Mouse (Mus musculus) left cerebral cortex, postnatal 10 days (tissue): ENCODE measurements around the gene Olfr106-ps. TPM values are rescaled to one million over a fixed set of nuclear protein-coding genes. Genes with fewer than 3 reads are reported as not detected.

Experiments
- DNase-seq, 2 experiments: peaks; one replicate each; pipeline ENCODE4 v3.0.0; 2021 to 2022; ENCODE audit warnings: low spot score in 2 of 2, mixed read lengths in 1 of 2; ENCODE audit errors: extremely low spot score in 1 of 2
- intact Hi-C: fragments of 180-260 bp; cut with DNase I; formaldehyde crosslinking; loops from one replicate; pipeline ENCODE4 v1.15.1; 2025
- total RNA-seq, 2 experiments: library from RNA; stranded (reverse); gene quantifications; 2 replicates each; pipeline ENCODE4 v1.2.3; 2021

The Olfr106-ps gene
- not detected for total RNA-seq

GRCm38 (mm10) chr17:37390093-37390492 is at the start of gene Olfr106-ps:
TSS of gene Olfr106-ps (plus strand) at chr17:37390393.
- intact Hi-C loops = no loop called here
- DNase-seq = no peak

- DNase-seq = no peak
- intact Hi-C loops = no loop called here
These were observed 30.9 kb upstream of the Olfr106-ps start, which contains the start of gene Olfr104-ps for GRCm38 (mm10) chr17:37359282-37359681. TSS of gene Olfr104-ps (plus strand) at chr17:37359582.

GRCm38 (mm10) chr17:37378733-37379132 is 11.5 kb upstream of the Olfr106-ps start, which contains the start of gene Olfr105-ps:
TSS of gene Olfr105-ps (plus strand) at chr17:37379033.
- DNase-seq = no peak
- intact Hi-C loops = no loop called here

GRCm38 (mm10) chr17:37398926-37399325 is 8.7 kb downstream of the Olfr106-ps start, which contains the start of gene Olfr107:
TSS of gene Olfr107 (plus strand) at chr17:37399226.
- intact Hi-C loops = no loop called here
- no peak for DNase-seq

GRCm38 (mm10) chr17:37413380-37413779 is 23.2 kb downstream of the Olfr106-ps start:
- intact Hi-C loops = no loop called here
- DNase-seq = no peak

GRCm38 (mm10) chr17:37445180-37445579 is 55.0 kb downstream of the Olfr106-ps start, which contains the start of gene Olfr108:
TSS of gene Olfr108 (plus strand) at chr17:37445480.
- no peak for DNase-seq
- intact Hi-C loops = no loop called here

Other genes with a start within 250 kb of the Olfr106-ps start
- not detected for gene Olfr93, start 228.9 kb upstream of the Olfr106-ps start, total RNA-seq
- gene Ubd, start 196.5 kb upstream of the Olfr106-ps start, total RNA-seq = not detected
- gene Olfr94, start 189.4 kb upstream of the Olfr106-ps start, total RNA-seq = not detected
- not detected for gene Olfr95, start 177.3 kb upstream of the Olfr106-ps start, total RNA-seq
- gene Olfr96, start 170.2 kb upstream of the Olfr106-ps start, total RNA-seq = not detected
- not detected for gene Olfr97, start 153.1 kb upstream of the Olfr106-ps start, total RNA-seq
- gene Olfr98, start 126.6 kb upstream of the Olfr106-ps start, total RNA-seq = not detected
- gene H2-M3, start 120.2 kb upstream of the Olfr106-ps start, total RNA-seq = 1 to 10 TPM; 2.7 to 3.1 TPM
- not detected for gene Olfr99, start 106.9 kb upstream of the Olfr106-ps start, total RNA-seq
- gene Olfr101, start 86.1 kb upstream of the Olfr106-ps start, total RNA-seq = not detected
- not detected for gene Olfr102, start 73.3 kb upstream of the Olfr106-ps start, total RNA-seq
- not detected for gene Olfr103, start 50.7 kb upstream of the Olfr106-ps start, total RNA-seq
- not detected for gene Olfr104-ps, start 30.8 kb upstream of the Olfr106-ps start, total RNA-seq
- not detected for gene Olfr105-ps, start 11.4 kb upstream of the Olfr106-ps start, total RNA-seq
- under 1 TPM in 1 of 2 experiments, not detected in 1; 0.11 TPM for gene Olfr107, start 8.8 kb downstream of the Olfr106-ps start, total RNA-seq
- not detected for gene Olfr108, start 55.1 kb downstream of the Olfr106-ps start, total RNA-seq
- not detected for gene Olfr109, start 68.5 kb downstream of the Olfr106-ps start, total RNA-seq
- not detected for gene H2-M2, start 93.2 kb downstream of the Olfr106-ps start, total RNA-seq
- not detected for gene Olfr110, start 102.1 kb downstream of the Olfr106-ps start, total RNA-seq
- not detected for gene Olfr111, start 117.6 kb downstream of the Olfr106-ps start, total RNA-seq
- gene Olfr112, start 179.1 kb downstream of the Olfr106-ps start, total RNA-seq = not detected
- gene Olfr113, start 187.3 kb downstream of the Olfr106-ps start, total RNA-seq = not detected
- not detected for gene Olfr114, start 202.3 kb downstream of the Olfr106-ps start, total RNA-seq
- not detected for gene Olfr115, start 236.7 kb downstream of the Olfr106-ps start, total RNA-seq
- not detected for gene Olfr116, start 236.8 kb downstream of the Olfr106-ps start, total RNA-seq